Mouse (Mus musculus) heart, embryonic 15.5 days (tissue): ENCODE measurements at regions not wholly inside any gene's neighbourhood (a gene's known extent, or its start where the extent isn't known, plus 50 kb on each side); places are given as distances from the start of the nearest gene placed in this dataset.

Source experiments
- ATAC-seq: fragments of 200-750 bp; cut with Nextera tagmentation; replicated peaks from 2 replicates; pipeline ENCODE4 v1.8.0; 2017; ENCODE audit warnings: low read depth, moderate TSS enrichment; ENCODE audit not compliant: insufficient number of reproducible peaks, insufficient read depth, low FRiP score
- H3K27ac ChIP-seq: fragments of 300-500 bp; sonication (generic); 2 replicates; pipeline ENCODE4 v1.5.1; 2015; ENCODE audit warnings: mild to moderate bottlenecking, inconsistent platforms
- H3K27me3 ChIP-seq: fragments of 300-500 bp; sonication (generic); 2 replicates; pipeline ENCODE4 v1.6.1; 2015; ENCODE audit warnings: inconsistent platforms
- H3K36me3 ChIP-seq: fragments of 300-500 bp; sonication (generic); 2 replicates; pipeline ENCODE4 v1.6.1; 2015; ENCODE audit warnings: mild to moderate bottlenecking, inconsistent platforms
- H3K4me1 ChIP-seq: fragments of 300-500 bp; sonication (generic); replicated peaks from 2 replicates; pipeline ENCODE4 v1.6.1; 2015; ENCODE audit warnings: inconsistent platforms
- H3K4me2 ChIP-seq: fragments of 300-500 bp; sonication (generic); 2 replicates; pipeline ENCODE4 v1.6.1; 2015; ENCODE audit warnings: inconsistent platforms, mild to moderate bottlenecking, moderate library complexity
- H3K4me3 ChIP-seq: fragments of 300-500 bp; sonication (generic); 2 replicates; pipeline ENCODE4 v1.5.1; 2015; ENCODE audit warnings: mild to moderate bottlenecking, inconsistent platforms
- H3K9ac ChIP-seq: fragments of 300-500 bp; sonication (generic); 2 replicates; pipeline ENCODE4 v1.6.1; 2015; ENCODE audit warnings: mild to moderate bottlenecking, inconsistent platforms
- H3K9me3 ChIP-seq: fragments of 300-500 bp; sonication (generic); replicated peaks from 2 replicates; pipeline ENCODE4 v1.6.1; 2016; ENCODE audit warnings: inconsistent platforms
- WGBS: fragments of 180-500 bp; shearing (Covaris S2); methylation state at CpG from one replicate; pipeline ENCODE4 v1.1.7; 2015; ENCODE audit warnings: mixed read lengths; 5-methylcytosine and 5-hydroxymethylcytosine counted together

DNA sequence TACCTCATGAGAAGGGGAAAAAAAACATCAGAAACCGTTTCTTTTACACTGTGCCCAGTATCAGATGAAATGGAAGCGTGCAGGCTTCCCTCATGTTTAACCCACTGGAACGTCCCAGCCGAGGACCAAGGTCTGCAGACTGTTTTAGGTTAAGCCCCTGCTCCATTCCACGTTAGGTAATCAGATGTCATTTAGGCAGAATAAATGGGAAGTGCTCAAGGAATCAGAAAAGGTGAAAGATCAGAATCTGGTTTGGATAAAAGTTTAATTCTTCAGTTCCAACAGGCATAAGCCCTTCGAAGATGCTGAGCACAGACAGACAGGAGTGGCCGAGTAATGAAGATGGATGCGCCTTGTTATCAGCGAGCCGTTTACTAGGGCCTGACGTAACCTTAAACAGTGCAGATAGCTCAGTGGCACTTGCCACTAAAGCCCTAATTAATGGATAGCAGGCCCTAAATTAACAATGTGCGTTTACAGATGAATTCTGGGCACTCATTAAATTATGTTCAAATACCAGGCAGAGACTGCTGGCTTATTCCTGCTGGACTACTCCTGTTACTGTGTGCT, 193.5 kb downstream of the Lmo4 start:
- no peak overlapping the region for H3K27ac ChIP-seq
- no peaks in the 10 kb centered on the region for H3K27me3 ChIP-seq
- no peaks in the 10 kb centered on the region for H3K36me3 ChIP-seq
- 54% methylated on average over 12 of the region's 12 CpGs for WGBS
- H3K4me3 ChIP-seq, result no peak overlapping the region
- no peaks in the 10 kb centered on the region for H3K9me3 ChIP-seq
- no peak overlapping the region for H3K4me2 ChIP-seq
- 0 out of 2 replicates have a peak, but pooled peaks cover 8% of the 10 kb centered on the region for H3K4me1 ChIP-seq
- H3K9ac ChIP-seq, result no peak overlapping the region
- 0 out of 2 replicates have a peak, but pooled peaks have one; percentile 35 for ATAC-seq

DNA sequence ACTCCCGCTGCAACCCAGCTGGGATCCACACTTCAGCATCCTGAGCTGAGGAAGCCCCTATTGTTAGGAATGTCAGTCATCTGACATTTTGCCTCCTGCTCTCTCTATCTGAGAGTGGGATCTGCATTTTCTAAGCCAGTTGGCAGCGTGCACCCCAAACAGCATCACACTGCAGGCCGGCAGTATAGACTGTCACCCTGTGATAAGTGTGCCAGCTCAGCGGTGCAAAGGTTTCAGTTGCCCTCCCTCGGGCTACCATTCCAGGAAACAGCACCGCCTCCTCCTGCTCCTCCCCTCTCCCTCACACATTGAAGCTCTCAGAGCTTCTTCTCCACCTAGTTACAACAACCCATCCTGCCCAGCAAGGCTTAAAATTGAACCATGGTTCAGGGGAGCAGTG, 194.5 kb downstream of the Lmo4 start:
- 21% methylated on average over 6 of the region's 6 CpGs for WGBS
- 0 out of 2 replicates have a peak, but pooled peaks cover 8% of the 10 kb centered on the region for H3K4me1 ChIP-seq
- H3K4me3 ChIP-seq, result no peak overlapping the region
- H3K9me3 ChIP-seq, result no peaks in the 10 kb centered on the region
- H3K4me2 ChIP-seq, result peak overlapping the region; percentile 36
- no peak overlapping the region for H3K9ac ChIP-seq
- no peaks in the 10 kb centered on the region for H3K36me3 ChIP-seq
- no peak for ATAC-seq
- H3K27ac ChIP-seq, result no peak overlapping the region
- H3K27me3 ChIP-seq, result no peaks in the 10 kb centered on the region

DNA sequence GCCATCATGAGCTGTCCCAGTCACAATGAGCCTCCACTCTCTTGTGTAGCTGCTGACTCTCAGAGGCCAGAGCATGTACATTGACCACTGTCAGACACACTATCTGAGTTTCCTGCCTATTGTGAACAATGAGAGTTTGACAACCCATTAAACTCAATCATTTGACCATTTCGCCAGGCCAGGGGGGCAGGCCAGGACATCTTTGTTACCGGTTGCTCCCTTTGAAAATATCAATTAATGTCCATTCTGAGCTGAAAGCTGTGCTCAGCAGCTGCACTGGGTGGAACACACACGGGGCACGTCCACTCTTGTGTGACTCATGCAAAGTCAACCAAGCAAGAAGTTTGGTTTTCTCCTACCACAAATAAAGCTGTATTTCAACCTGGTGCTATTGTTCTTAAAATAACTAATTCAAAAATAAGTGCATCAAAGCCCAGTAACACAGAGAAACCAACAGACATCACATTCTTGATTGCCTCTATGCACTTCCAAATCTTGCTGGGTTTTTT, 197.9 kb downstream of the Lmo4 start:
- 80% methylated on average over 4 of the region's 4 CpGs for WGBS
- no peak for ATAC-seq
- H3K4me2 ChIP-seq, result no peak overlapping the region
- no peak overlapping the region for H3K27ac ChIP-seq
- 0 out of 2 replicates have a peak, but pooled peaks cover 6% of the 10 kb centered on the region for H3K4me1 ChIP-seq
- H3K4me3 ChIP-seq, result no peak overlapping the region
- H3K27me3 ChIP-seq, result no peaks in the 10 kb centered on the region
- H3K36me3 ChIP-seq, result no peaks in the 10 kb centered on the region
- H3K9me3 ChIP-seq, result no peaks in the 10 kb centered on the region
- no peak overlapping the region for H3K9ac ChIP-seq

DNA sequence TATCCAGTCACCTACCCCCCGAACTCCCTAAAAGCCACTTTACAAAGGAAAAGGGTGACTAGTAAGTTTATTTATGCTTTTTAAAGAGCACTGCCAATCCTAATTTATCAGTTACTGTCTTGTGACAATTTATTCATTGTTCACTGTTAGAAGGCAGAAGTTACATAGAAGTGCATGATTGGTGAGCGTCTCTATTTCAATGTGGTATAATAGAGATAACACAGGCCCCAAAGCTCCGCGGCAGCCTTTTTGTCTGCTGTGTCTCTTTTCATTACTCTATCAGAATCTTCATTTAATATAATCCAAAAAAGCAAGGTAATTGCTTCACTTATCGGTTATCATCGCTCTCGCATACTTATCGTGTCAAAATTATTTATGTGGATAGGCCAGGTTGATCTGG, 207.1 kb downstream of the Lmo4 start:
- no peak overlapping the region for H3K4me3 ChIP-seq
- no peak for ATAC-seq
- no peak overlapping the region for H3K4me2 ChIP-seq
- WGBS, result 87% methylated on average over 8 of the region's 8 CpGs
- no peaks in the 10 kb centered on the region for H3K27me3 ChIP-seq
- no peaks in the 10 kb centered on the region for H3K4me1 ChIP-seq
- no peaks in the 10 kb centered on the region for H3K9me3 ChIP-seq
- H3K9ac ChIP-seq, result no peak overlapping the region
- no peak overlapping the region for H3K27ac ChIP-seq
- no peaks in the 10 kb centered on the region for H3K36me3 ChIP-seq

DNA sequence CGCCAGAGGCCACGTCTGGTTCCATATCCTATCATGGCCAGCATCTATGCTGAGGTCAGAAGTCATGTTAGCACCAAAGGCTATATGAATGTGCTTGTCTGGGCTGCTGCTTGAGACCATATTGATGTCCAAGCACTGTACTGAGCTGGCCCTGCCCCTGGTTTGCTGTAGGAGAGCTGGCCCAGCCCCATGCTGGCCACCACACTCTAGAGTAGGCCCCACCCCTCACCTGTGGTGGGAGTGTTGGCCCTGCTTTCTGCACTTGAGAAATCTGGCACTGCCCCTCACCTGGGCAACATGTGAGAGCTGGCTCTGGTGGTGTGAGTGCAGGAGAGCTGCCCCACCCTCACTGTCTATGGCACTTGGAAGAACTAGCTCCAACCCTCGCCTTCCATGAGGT, 210.0 kb downstream of the Lmo4 start:
- Histone ChIP-seq H3K9ac (no peak overlapping the region), H3K27me3 (no peaks in the 10 kb centered on the region), H3K4me3 (no peak overlapping the region), H3K27ac (no peak overlapping the region), H3K4me2 (no peak overlapping the region), H3K4me1 (no peaks in the 10 kb centered on the region), H3K36me3 (no peaks in the 10 kb centered on the region), H3K9me3 (no peaks in the 10 kb centered on the region)
- WGBS, result 91% methylated on average over 3 of the region's 3 CpGs
- no peak for ATAC-seq

DNA sequence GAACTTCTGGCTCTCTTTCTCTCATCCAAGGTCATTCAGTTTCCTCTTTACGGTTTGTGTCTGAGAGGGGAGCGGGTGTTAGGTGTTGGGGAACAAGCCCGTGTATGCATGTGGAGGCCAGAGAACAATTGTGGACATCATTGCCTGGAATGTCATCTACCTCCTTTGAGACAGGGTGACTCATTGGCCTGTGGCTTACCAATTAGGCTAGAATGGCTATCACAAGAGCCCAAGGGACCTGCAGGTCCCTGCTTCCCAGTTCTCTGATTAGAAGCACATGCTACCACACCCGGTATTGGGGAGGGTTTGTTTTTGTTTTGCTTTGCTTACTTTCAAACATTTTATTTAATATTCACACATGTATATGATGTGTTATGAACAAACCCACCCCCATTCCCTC, 216.0 kb downstream of the Lmo4 start:
- H3K4me1 ChIP-seq, result no peaks in the 10 kb centered on the region
- ATAC-seq, result no peak
- 79% methylated on average over 4 of the region's 4 CpGs for WGBS

DNA sequence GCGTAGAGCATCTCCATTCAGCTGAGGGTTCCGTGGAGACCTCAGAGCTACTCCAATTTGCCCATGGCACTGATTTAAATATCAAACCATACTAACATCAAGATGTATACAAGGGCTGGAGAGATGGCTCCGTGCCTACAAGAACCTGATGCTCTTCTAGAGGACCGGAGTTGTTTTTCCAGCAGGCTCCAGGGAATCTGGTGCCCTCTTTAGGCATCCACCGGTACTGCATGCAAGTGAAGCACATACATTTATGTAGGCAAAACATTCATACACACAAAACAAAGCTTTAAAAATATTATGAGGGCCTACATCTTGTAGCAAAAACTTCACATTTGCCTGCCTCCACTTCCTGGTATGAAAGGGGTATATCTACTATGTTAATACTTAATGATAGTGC, 217.0 kb downstream of the Lmo4 start:
- no peak for ATAC-seq
- Histone ChIP-seq H3K9me3 (no peaks in the 10 kb centered on the region), H3K36me3 (no peaks in the 10 kb centered on the region), H3K9ac (no peak overlapping the region), H3K27me3 (no peaks in the 10 kb centered on the region), H3K4me2 (no peak overlapping the region), H3K4me3 (no peak overlapping the region), H3K4me1 (no peaks in the 10 kb centered on the region), H3K27ac (no peak overlapping the region)
- 96% methylated on average over 5 of the region's 5 CpGs for WGBS

More for the DNA sequence above, 216.0 kb downstream of the Lmo4 start:
- Histone ChIP-seq H3K9me3 (no peaks in the 10 kb centered on the region), H3K27me3 (no peaks in the 10 kb centered on the region), H3K27ac (no peak overlapping the region), H3K4me3 (no peak overlapping the region), H3K4me2 (no peak overlapping the region), H3K36me3 (no peaks in the 10 kb centered on the region), H3K9ac (no peak overlapping the region)

DNA sequence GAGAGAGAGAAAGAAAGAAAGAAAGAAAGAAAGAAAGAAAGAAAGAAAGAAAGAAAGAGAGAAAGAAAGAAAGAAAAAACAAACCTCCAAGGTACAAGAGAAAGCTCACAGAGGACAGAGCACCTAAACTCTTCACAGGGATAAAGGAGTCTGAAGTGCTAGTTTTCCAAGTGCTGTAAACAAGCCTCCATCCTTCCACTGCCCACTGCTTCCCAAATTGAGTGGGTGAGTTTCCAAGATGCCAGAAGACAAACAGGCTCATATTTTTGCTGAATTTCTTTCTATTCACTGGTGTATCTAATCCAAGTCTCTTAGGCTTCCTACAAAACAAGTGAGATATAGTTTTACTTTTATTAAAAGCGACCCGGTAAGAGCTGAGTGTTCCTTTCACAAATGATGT, 218.2 kb downstream of the Lmo4 start:
- Histone ChIP-seq H3K4me1 (no peaks in the 10 kb centered on the region), H3K9me3 (no peaks in the 10 kb centered on the region), H3K4me2 (no peak overlapping the region), H3K27me3 (no peaks in the 10 kb centered on the region), H3K27ac (no peak overlapping the region), H3K4me3 (no peak overlapping the region), H3K9ac (no peak overlapping the region), H3K36me3 (no peaks in the 10 kb centered on the region)
- ATAC-seq, result no peak
- WGBS, result 83% methylated on average over 2 of the region's 2 CpGs

DNA sequence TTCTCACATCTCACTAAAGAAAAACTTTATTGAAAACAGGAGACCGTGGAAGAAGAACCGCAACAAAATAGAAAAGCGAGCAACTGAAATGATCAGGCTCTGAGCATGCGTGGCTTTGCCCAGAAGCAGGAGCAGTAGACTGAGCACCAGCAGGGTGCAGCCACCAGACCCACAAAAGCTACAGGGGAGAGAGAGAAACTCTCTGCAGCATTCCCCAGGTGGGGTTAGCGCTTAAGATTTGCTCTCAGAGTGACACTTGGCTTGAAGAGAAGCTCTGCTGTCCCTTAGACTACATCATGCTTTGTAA, 218.9 kb downstream of the Lmo4 start:
- H3K4me3 ChIP-seq, result no peak overlapping the region
- H3K36me3 ChIP-seq, result no peaks in the 10 kb centered on the region
- WGBS, result 76% methylated on average over 5 of the region's 5 CpGs
- H3K4me1 ChIP-seq, result no peaks in the 10 kb centered on the region
- no peak for ATAC-seq
- H3K4me2 ChIP-seq, result no peak overlapping the region
- no peaks in the 10 kb centered on the region for H3K27me3 ChIP-seq
- no peak overlapping the region for H3K27ac ChIP-seq
- H3K9me3 ChIP-seq, result no peaks in the 10 kb centered on the region
- no peak overlapping the region for H3K9ac ChIP-seq

DNA sequence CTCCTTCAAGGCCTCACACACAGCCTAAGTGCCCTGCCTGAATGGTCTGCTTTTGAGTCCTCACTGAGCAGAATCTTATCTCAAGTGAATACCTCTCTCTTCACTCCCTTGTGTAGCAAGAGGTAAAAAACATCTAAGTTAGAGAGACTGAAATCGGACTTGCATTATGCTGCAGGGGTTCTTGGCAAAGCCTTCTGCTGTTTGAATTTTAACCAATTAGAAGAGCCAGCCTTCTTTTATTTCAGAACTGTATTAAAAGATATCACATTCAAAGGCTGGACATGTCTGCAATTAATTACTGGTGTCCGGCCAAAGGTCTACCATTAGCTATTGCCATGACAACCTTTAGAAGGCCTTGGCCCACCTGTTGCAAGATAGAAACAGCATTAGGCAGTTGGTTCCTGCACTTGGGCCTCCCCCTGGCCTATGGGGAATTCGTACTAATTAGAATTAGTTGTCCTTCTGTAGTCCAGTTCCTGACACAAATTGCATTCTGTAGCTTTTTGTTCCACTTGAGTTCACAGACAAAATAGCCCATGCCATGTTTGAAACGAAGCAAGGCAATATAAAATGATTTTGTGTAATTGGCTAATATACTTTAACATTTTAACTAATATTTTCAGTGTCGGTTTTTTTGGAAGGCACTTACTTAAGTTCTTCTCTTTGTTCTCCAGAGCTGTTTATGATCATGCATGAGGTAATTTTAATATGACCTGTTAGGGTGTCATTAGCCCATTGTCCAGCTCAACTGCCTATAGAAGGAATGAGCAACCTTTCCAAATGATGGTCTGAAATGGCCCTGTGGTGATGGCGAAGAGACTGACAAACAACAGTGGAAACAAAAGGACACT, 219.4 kb downstream of the Lmo4 start:
- Histone ChIP-seq H3K4me3 (no peak overlapping the region), H3K27me3 (no peaks in the 10 kb centered on the region), H3K9me3 (no peaks in the 10 kb centered on the region), H3K36me3 (no peaks in the 10 kb centered on the region), H3K27ac (no peak overlapping the region), H3K9ac (no peak overlapping the region), H3K4me2 (no peak overlapping the region), H3K4me1 (no peaks in the 10 kb centered on the region)
- 75% methylated on average over 6 of the region's 6 CpGs for WGBS
- no peak for ATAC-seq

DNA sequence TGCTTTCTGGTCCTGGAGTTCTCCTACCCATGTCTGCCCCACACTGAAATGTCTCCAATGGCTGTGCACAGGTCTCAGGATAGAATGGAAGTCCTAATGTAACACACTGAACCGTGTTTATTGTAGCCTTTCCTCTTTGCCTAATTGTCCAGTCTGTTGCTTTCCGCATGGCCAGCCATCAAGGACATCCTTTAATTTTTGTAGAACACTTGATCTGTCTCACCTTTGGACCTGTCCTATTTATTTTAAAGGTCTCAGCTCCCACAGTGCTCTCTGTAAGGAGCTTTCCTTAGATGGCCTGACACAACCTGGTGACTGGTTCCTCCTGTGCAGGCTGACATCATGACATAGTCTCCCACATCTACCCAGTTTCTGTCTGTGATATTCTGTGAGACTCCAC, 226.3 kb downstream of the Lmo4 start:
- Histone ChIP-seq H3K27ac (no peak overlapping the region), H3K4me2 (no peak overlapping the region)
- ATAC-seq, result no peak

More for the DNA sequence above, 226.3 kb downstream of the Lmo4 start:
- Histone ChIP-seq H3K27me3 (no peaks in the 10 kb centered on the region), H3K9me3 (no peaks in the 10 kb centered on the region), H3K4me3 (no peak overlapping the region), H3K4me1 (no peaks in the 10 kb centered on the region), H3K36me3 (no peaks in the 10 kb centered on the region), H3K9ac (no peak overlapping the region)
- WGBS, result 81% methylated on average over 2 of the region's 2 CpGs
